Mouse (Mus musculus) right cerebral cortex, postnatal 25 days (tissue): ENCODE measurements around the gene Prep.
A peak's percentile ranks its signal among the peaks of the same experiment; 100 is the strongest.
"Not testable (repeated sequence)": the region's sequence is repeated elsewhere in the genome, so short reads cannot be mapped to it uniquely, and the experiment has no call there.

Source experiments
- DNase-seq: peaks from one replicate; pipeline ENCODE4 v3.0.0; 2022

The Prep gene

GRCm38 (mm10) chr10:45077353-45077752, 10.3 kb downstream of the Prep start:
- DNase-seq, result no peak

GRCm38 (mm10) chr10:45079756-45080155, 12.8 kb downstream of the Prep start:
- no peak for DNase-seq

GRCm38 (mm10) chr10:45080490-45080889, 13.5 kb downstream of the Prep start:
- no peak for DNase-seq

GRCm38 (mm10) chr10:45082730-45083129, 15.7 kb downstream of the Prep start:
- no peak for DNase-seq

GRCm38 (mm10) chr10:45084002-45084401, 17.0 kb downstream of the Prep start:
- not testable (repeated sequence) for DNase-seq

- DNase-seq, result no peak
These were observed 17.5 kb downstream of the Prep start for GRCm38 (mm10) chr10:45084471-45084870.

DNA sequence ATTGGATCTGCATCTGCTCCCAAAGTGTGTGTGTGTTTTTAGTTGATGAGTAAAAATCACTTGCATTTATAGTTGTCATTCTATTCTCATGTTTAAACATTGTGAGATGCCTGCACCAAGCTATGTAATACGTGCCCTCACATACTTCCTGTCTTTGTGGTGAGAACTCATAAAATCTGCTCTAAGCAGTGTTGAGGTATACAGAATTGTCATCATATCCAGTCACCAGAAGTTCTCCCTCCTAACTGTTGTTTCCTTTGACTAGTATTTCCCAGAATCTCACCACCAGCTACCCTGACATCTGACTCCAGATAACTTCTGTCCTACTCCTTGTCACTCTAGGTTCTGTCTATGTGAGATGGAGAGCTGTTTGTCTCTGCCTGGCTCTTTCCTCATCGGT, 18.3 kb downstream of the Prep start:
- DNase-seq, result no peak

DNA sequence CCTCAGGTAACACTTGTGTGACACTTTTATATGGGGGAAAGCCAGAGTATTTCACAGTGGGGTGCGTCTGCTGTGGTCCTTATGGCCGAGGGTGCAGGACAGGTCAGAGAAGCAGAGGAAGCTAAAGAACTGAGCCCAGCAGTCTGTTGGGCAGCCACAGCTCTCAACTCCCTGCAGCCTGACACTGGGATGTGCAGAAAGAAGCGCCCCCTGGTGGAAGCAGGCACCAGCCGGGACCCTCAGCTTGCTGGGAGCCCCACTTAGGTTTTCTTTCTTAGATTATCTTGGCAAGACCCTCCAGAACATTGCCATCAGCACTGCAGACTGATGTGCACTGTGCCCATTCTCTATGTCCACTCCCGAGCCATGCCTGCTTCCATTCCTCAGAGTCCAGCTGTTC, 19.6 kb downstream of the Prep start:
- DNase-seq, result no peak

- no peak for DNase-seq
These were observed 24.6 kb downstream of the Prep start for GRCm38 (mm10) chr10:45091462-45092079.

DNA sequence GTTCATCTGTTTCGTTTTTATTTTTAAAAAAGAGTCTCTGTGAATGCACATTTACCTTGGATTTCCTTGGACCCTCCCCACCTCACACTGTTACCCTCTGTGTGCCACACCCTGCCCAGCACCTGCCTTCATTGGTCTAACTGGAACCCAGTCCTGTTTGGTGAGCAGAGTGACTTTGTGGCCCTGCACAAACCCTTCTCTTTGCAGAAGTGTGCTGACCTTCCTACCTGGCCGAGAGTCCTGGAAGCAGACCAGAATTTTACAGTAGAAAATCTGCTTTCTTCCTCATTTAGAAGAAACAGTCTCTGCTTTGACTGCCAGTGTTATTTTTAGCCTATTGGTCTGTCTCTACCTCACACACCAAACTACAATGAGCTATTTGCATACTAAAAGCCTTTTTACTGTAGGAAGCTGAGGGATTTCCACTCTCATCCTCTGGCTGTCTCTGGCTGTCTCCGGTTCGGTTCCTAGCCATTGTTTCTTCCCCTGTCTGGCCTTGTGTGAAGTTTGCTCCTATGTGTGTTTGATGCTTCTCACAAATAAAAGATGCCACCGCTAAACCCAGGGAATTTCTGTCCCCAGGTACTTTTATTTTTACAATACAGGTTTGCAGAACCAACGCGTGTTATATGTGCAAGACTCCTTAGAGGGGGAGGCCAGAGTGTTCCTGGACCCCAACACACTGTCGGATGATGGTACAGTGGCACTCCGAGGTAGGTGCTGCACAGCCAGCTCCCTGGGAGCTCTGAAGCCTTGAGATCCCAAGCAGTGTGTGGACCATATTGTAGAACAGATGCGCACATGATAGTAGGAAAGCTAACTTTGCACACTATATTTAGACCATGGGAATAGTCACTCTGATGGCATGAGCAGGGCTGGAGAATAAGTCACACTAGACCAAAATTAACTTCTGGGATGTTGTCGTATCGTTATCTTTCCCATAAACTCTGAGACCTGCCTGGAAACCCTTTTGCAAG, 25.4 kb downstream of the Prep start:
- DNase-seq, result no peak

- peak; percentile 14 for DNase-seq
These were observed 31.7 kb downstream of the Prep start for GRCm38 (mm10) chr10:45098751-45099150.

DNA sequence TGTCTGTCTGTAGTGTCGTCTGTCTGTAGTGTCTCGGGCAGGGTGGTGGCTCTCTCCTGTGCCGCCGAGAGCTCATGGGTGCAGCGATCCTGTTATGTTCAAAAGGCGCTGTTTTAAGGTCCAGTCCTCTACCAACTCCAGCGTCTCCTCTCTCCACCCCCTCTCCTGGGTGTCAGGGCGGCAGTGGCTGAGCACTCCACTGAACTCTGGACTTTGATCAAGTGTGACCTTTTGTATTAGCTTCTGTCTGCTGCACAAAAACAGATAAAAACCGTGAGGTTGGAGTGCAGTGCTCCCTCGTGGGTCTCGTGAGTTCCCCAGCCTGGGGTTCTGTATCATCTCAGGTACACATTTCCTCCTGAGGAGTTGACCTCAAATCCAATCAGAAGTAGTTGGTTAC, 33.5 kb downstream of the Prep start:
- DNase-seq, result no peak

- no peak for DNase-seq
These were observed 36.2 kb downstream of the Prep start for GRCm38 (mm10) chr10:45103184-45103583.

- DNase-seq, result no peak
These were observed 37.1 kb downstream of the Prep start for GRCm38 (mm10) chr10:45104098-45104497.

DNA sequence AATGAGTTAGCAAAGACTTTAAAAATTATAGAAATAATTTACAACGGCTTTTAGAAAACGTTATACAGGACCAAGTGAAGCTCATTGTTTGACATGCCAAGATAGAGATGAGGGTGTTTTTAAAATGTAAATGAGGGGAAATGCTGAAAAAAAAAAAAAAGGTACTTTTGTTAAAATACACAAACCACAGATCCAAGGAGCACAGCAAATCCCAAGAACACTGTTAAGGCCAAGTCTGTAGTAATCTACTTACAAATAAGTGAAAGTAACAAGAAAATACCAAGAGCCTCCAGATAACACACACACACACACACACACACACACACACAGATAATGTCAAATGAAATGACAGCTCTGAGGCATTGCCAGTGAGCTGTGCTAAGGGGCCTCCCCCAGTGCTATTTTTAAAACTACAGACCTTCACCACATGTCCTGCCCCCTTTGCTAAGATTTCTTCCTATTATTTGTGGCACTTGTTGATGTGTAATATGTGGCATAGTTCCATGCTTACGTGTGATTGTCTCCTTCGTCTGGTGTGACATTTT, 37.6 kb downstream of the Prep start:
- DNase-seq, result no peak

- no peak for DNase-seq
These were observed 39.5 kb downstream of the Prep start for GRCm38 (mm10) chr10:45106541-45106940.

DNA sequence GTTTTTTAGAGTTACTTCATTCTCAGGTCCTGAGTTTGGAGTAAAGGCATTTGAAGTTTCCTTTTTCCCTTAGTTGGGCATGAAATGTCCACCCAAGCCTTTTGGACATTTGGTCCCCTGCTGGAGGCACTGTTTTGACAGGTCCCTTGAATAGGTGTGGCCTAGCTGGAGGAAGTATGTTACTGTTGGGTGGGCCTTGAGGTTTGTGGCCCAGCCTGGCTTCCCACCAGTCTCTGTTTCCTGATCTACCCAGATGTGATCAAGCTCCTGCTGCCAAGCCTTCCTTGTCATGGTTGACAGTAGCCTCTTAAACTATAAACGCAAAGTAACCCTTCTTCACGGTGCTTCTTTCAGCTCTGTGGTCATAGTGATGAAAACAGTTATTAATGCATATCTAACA, 40.3 kb downstream of the Prep start:
- DNase-seq, result no peak

- no peak for DNase-seq
These were observed 42.0 kb downstream of the Prep start for GRCm38 (mm10) chr10:45109041-45109440.

- no peak for DNase-seq
These were observed 43.0 kb downstream of the Prep start for GRCm38 (mm10) chr10:45109974-45110373.

DNA sequence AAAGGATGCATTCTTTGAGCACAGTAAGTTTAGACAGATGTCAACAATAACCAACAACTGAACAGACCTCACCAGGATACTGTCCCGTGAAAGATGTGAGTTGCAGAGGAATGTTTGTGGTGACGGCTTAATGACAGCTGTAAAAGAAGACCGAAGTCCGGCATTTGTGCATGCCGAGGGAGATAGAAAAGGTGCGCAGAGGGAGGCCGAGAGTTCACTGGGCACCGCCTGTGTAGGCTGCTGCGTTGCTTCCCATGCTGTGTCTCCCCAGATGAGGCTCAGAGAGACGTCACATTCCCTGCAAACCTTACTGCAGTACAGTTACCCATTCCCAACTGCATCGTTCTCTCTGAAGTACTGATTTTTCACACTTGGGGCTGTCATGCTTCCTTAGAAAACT, 45.9 kb downstream of the Prep start:
- DNase-seq, result no peak

DNA sequence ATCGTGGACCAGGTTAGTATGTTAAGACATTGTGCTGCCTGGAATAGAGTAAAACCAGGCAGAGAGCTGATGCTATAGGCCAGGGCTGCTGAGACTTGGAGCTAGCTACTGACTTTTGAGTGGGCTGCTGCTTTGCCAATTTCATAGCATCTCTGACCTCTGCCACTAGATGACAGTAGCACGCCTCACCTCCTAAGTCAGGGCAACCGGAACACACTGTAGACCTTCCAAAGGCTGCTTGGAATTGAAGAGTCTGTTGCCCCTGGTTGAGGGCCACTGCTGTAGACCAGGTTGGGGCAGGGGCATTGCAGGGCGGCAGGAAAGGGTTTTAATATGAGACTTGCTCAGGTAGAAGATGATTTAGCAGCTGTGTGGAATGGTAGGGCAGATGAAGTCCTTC, 47.5 kb downstream of the Prep start:
- no peak for DNase-seq

- DNase-seq, result no peak
These were observed 49.8 kb downstream of the Prep start for GRCm38 (mm10) chr10:45116832-45117231.

DNA sequence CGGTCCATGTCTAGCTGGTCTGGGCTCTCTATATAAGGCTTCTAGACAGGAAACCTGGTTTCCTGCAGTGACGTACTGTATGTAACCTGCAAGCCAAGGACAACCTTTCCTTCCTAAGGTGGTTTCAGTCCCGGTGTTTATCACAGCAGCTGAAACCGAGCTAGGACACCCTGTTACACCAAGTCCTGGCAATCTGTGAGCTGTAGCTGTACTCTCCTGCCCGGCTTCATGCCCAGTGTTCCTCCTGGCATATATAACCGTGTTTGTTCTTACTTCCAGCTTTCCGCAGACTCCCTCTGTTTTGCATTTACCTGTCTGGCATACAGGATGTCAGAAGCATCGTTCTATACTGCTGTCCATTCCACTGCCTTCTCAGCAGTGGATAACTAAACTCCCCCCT, 51.4 kb downstream of the Prep start:
- DNase-seq, result no peak

DNA sequence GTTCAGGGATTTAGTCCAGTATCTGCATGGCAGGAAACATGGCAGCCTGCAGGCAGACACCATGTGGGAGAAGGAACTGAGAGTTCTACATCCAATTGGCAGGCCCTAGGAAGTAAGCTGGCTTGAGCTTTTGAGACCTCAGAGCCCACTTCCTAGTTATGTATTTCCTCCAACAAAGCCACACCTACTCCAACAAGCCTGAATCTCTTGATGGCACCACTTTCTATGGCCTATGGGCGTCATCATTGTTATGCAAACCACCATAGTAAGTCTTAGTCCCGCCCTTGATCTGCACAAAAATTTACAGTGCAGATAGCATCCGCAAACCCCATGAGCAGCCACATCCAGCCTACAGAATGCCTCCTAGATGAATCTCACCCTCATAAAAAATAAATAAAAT, 54.6 kb downstream of the Prep start:
- no peak for DNase-seq
